Mouse (Mus musculus) testis, adult 2 months (tissue): ENCODE measurements around the gene Cdk6.

Experiments
- CTCF ChIP-seq: fragments of 200-500 bp; IDR thresholded peaks from 2 replicates; pipeline ENCODE4 v1.5.1; 2012; ENCODE audit warnings: low read depth, mild to moderate bottlenecking, inconsistent platforms, low read length, moderate library complexity; ENCODE audit not compliant: control insufficient read depth, insufficient read depth, insufficient replicate concordance
- POLR2A ChIP-seq: fragments of 200-500 bp; IDR thresholded peaks from 2 replicates; pipeline ENCODE4 v1.6.1; 2012; ENCODE audit warnings: low read depth, mild to moderate bottlenecking, inconsistent platforms, low read length, moderate library complexity; ENCODE audit not compliant: control insufficient read depth

- TF ChIP-seq CTCF (no peak), POLR2A (no peak)
These were observed 55.8 kb downstream of the Cdk6 start for GRCm38 (mm10) chr5:3396910-3397575.
